Mouse (Mus musculus) midbrain, embryonic 12.5 days (tissue): ENCODE data around the gene Ovol2. TPM values are rescaled to one million over a fixed set of nuclear protein-coding genes. Genes with fewer than 3 reads are reported as not detected.

Source experiments
- ATAC-seq: fragments of 200-750 bp; cut with Nextera tagmentation; 2 replicates; pipeline ENCODE4 v1.8.0; 2017; ENCODE audit warnings: low read depth, moderate TSS enrichment, moderate library complexity; ENCODE audit not compliant: low FRiP score
- H3K27ac ChIP-seq: fragments of 300-500 bp; sonication (generic); replicated peaks from 2 replicates; pipeline ENCODE4 v1.5.1; 2016; ENCODE audit warnings: mild to moderate bottlenecking
- H3K27me3 ChIP-seq: fragments of 300-500 bp; sonication (generic); 2 replicates; pipeline ENCODE4 v1.6.1; 2016; ENCODE audit warnings: mild to moderate bottlenecking
- H3K36me3 ChIP-seq: fragments of 300-500 bp; sonication (generic); 2 replicates; pipeline ENCODE4 v1.6.1; 2016
- H3K4me1 ChIP-seq: fragments of 300-500 bp; sonication (generic); 2 replicates; pipeline ENCODE4 v1.6.1; 2016
- H3K4me2 ChIP-seq: fragments of 300-500 bp; sonication (generic); replicated peaks from 2 replicates; pipeline ENCODE4 v1.6.1; 2016; ENCODE audit warnings: mild to moderate bottlenecking, moderate library complexity
- H3K4me3 ChIP-seq: fragments of 300-500 bp; sonication (generic); 2 replicates; pipeline ENCODE4 v1.5.1; 2016; ENCODE audit warnings: mild to moderate bottlenecking
- H3K9ac ChIP-seq: fragments of 300-500 bp; sonication (generic); replicated peaks from 2 replicates; pipeline ENCODE4 v1.6.1; 2016; ENCODE audit warnings: mild to moderate bottlenecking, moderate library complexity
- H3K9me3 ChIP-seq: fragments of 300-500 bp; sonication (generic); 2 replicates; pipeline ENCODE4 v1.6.1; 2016; ENCODE audit warnings: mild to moderate bottlenecking
- WGBS: fragments of 180-500 bp; shearing (Covaris S2); methylation state at CpG from one replicate; pipeline ENCODE4 v1.1.7; 2016; 5-methylcytosine and 5-hydroxymethylcytosine counted together
- polyA plus RNA-seq: library from polyadenylated mRNA; unstranded; fragments of >200 nt; fragmentation: Nextera tagmentation; extraction: Ambion mirVana; gene quantifications from 2 replicates; pipeline ENCODE4 v1.2.1, GENCODE M21; 2016

Ovol2 gene
- polyA plus RNA-seq, 1 experiment from 2014 or later, result not detected

DNA sequence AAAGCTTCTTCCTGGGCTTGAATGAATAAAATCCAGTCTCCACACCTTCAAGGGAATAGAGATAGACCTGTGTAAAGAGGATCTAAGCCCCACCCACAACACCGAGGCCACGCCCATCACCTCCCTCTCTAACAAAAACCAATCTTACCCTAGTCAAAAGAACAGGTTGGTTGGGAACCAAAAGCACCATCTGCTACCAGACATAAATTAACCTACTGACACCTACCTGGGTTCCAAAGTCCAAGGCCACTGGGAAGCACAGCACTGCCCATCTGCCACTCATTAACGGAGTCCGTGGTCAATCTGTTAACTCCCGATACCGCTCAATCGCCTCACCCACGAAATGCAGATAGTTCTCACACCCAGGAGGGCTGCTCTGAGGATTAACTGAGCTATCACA lies 23.4 kb downstream of the Ovol2 start:
- H3K9me3 ChIP-seq, result no peaks in the 10 kb centered on the region

DNA sequence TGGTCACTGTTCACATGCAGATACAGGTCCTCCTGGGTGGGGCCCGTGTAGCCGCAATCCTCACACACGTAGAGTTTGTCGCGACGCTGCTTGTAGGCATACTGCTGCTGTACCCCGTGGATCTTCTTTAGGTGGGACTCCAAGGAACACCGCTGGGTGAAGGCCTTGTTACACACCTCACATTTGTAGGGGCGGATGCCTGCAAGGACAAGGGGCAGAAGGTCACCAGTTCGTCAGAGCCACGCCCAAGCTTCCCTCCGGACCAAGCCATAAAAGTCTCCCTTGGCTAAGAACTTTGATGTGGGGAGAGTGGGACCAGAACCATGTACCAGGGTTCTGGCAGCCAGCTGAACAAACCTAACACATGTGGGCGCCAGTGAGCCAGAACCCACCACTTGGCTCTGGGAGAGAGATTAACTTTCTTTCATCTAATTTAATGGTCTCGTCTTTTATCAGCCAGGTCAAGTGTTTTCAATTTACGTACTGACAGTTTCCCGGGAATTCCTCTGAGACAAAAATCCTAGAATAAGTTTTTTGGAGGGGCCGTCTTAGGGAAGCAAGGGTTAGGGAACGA lies 26.1 kb downstream of the Ovol2 start:
- H3K4me1 ChIP-seq, result peaks cover 5% of the 10 kb centered on the region; the same call in 1 of the 2 replicates
- no peak for ATAC-seq

More for the DNA sequence above, 23.4 kb downstream of the Ovol2 start:
- H3K27ac ChIP-seq, result no peak overlapping the region
- no peak for ATAC-seq
- no peak overlapping the region for H3K9ac ChIP-seq
- H3K27me3 ChIP-seq, result no peaks in the 10 kb centered on the region
- peaks cover 5% of the 10 kb centered on the region; the same call in 1 of the 2 replicates for H3K4me1 ChIP-seq
- 63% methylated on average over 8 of the region's 8 CpGs for WGBS
- no peaks in the 10 kb centered on the region for H3K36me3 ChIP-seq
- no peak overlapping the region for H3K4me2 ChIP-seq
- H3K4me3 ChIP-seq, result no peak overlapping the region

GRCm38 (mm10) chr2:144301101-144301500 lies 30.8 kb downstream of the Ovol2 start:
- ATAC-seq, result no peak
- H3K4me3 ChIP-seq, result no peak overlapping the region
- H3K4me2 ChIP-seq, result no peak overlapping the region
- H3K4me1 ChIP-seq, result no peaks in the 10 kb centered on the region
- no peaks in the 10 kb centered on the region for H3K9me3 ChIP-seq
- no peaks in the 10 kb centered on the region for H3K36me3 ChIP-seq
- no peaks in the 10 kb centered on the region for H3K27me3 ChIP-seq
- 94% methylated on average over 11 of the region's 11 CpGs for WGBS
- no peak overlapping the region for H3K9ac ChIP-seq
- H3K27ac ChIP-seq, result no peak overlapping the region

More for the DNA sequence above, 26.1 kb downstream of the Ovol2 start:
- H3K9me3 ChIP-seq, result no peaks in the 10 kb centered on the region
- no peaks in the 10 kb centered on the region for H3K36me3 ChIP-seq
- WGBS, result 69% methylated on average over 18 of the region's 18 CpGs
- no peak overlapping the region for H3K9ac ChIP-seq
- no peaks in the 10 kb centered on the region for H3K27me3 ChIP-seq
- H3K4me2 ChIP-seq, result no peak overlapping the region
- no peak overlapping the region for H3K4me3 ChIP-seq
- no peak overlapping the region for H3K27ac ChIP-seq

- whole genome bisulfite sequencing, result 86% methylated on average over 9 of the region's 9 CpGs
- ATAC-seq, result no peak
These were observed 31.9 kb downstream of the Ovol2 start for GRCm38 (mm10) chr2:144299749-144300669.

DNA sequence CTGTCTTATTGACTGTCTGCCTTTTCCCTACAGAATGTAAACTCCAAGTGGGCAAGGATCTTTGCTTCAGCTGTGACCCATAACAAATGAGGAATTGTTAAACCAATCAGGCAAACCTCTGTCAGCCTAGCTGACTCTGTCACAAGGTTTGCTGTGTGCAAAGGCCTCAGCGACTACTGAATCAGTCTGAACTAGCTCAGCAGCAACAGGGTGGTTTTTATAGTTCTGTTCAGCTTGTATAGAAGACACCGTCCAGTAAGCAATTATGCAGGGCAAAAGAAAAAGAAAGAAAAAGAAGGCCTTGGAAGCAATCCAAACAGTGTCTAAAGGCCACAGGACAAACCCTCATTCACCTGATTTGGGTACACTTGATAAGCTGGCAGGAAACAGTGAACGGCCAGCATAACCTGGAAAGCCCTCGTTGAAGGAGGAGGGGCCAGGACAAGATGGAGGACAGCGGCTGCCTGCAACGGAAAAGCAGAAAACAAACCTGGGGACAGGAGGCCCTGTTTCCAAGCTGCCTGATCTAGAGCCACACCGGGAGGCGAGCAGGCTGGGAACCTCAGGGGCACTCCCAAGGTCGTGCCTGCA lies 36.7 kb downstream of the Ovol2 start:
- Histone ChIP-seq H3K27ac (no peak overlapping the region), H3K36me3 (no peaks in the 10 kb centered on the region), H3K9ac (no peak overlapping the region), H3K4me2 (no peak overlapping the region), H3K9me3 (no peaks in the 10 kb centered on the region), H3K4me1 (no peaks in the 10 kb centered on the region), H3K4me3 (no peak overlapping the region), H3K27me3 (no peaks in the 10 kb centered on the region)
- no peak for ATAC-seq
- 76% methylated on average over 9 of the region's 9 CpGs for whole genome bisulfite sequencing

More at GRCm38 (mm10) chr2:144299749-144300669, 31.9 kb downstream of the Ovol2 start:
- Histone ChIP-seq H3K36me3 (no peaks in the 10 kb centered on the region), H3K27me3 (no peaks in the 10 kb centered on the region), H3K9ac (no peak overlapping the region), H3K4me3 (no peak overlapping the region), H3K9me3 (no peaks in the 10 kb centered on the region), H3K4me2 (no peak overlapping the region), H3K27ac (no peak overlapping the region), H3K4me1 (no peaks in the 10 kb centered on the region)

DNA sequence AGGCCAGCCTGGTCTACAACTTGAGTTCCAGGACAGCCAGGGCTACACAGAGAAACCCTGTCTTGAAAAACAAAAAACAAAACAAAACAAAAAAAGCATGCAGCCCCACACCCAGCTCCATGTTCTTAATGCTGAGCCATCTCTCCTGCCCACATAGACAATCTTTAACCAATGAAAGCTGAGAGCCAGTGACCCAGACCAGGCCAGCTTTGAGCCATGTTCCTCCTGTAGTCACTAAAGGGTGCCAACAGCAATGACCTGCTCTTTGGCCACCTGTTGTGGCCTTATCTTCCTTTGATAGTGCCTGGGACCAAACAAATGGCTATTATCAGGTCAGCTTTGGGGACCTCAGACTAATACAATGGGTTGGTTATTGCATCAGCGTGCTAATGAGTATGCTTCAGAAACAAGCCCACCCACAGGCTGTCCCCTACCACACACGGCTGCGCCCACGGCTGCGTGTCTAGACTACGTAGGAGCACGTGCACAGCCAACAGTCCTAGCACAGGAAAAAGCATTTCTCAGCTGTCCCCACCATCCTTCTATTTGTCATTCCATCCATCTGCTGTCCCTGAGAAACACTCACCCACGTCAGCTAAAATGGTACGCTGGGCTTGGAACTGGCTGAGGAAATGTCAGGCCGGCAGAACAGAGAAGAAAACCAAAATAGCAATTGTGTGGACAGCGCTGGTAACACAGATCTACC lies 40.2 kb downstream of the Ovol2 start:
- Histone ChIP-seq H3K4me1 (no peaks in the 10 kb centered on the region), H3K27ac (no peak overlapping the region), H3K36me3 (no peaks in the 10 kb centered on the region), H3K4me2 (no peak overlapping the region), H3K9me3 (no peaks in the 10 kb centered on the region), H3K4me3 (no peak overlapping the region), H3K27me3 (no peaks in the 10 kb centered on the region), H3K9ac (no peak overlapping the region)
- WGBS, result 87% methylated on average over 11 of the region's 11 CpGs
- no peak for ATAC-seq

DNA sequence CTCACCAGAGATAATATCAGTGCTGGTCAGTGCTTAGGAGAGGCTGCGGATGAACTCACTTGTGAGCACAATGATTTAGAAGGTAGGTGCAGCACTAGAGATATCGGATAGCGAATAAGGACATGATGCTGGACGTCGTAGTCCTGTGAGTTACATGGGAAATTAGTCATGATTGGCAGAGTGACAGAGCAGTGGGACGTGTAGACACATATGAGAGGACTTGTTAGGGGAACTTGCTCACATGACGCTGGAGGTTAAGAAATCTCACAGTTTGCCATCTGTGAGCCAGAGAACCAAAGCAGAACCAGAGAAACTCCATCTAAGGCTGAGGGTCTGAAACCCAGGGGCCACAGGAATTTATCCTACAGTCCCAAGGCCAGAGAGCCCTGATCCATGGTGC lies 41.6 kb downstream of the Ovol2 start:
- Histone ChIP-seq H3K4me1 (no peaks in the 10 kb centered on the region), H3K4me3 (no peak overlapping the region), H3K9me3 (no peaks in the 10 kb centered on the region), H3K9ac (no peak overlapping the region), H3K27me3 (no peaks in the 10 kb centered on the region), H3K36me3 (no peaks in the 10 kb centered on the region), H3K27ac (no peak overlapping the region), H3K4me2 (no peak overlapping the region)
- 90% methylated on average over 7 of the region's 7 CpGs for WGBS
- no peak for ATAC-seq

DNA sequence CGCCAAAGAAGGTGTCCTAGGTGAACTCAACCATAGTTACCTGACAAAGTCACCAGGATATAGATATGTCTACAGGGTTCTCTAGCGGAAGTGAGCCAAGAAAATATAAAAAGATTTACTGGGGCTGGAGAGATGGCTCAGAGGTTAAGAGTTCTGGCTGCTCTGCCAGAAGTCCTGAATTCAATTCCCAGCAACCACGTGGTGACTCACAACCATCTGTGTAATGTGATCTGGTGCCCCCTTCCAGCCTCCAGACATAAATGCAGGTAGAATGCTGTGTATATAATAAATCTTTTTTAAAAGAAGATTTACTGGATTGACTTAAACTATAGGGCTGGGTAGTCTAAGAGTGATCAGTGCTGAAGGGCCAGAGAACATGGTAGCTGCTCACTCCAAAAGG lies 50.5 kb downstream of the Ovol2 start:
- Histone ChIP-seq H3K27me3 (no peaks in the 10 kb centered on the region), H3K9me3 (no peaks in the 10 kb centered on the region), H3K36me3 (peaks cover 20% of the 10 kb centered on the region), H3K4me1 (0 out of 2 replicates have a peak, but pooled peaks cover 3% of the 10 kb centered on the region), H3K9ac (no peak overlapping the region), H3K4me2 (no peak overlapping the region), H3K27ac (no peak overlapping the region), H3K4me3 (no peak overlapping the region)
- 67% methylated on average over 3 of the region's 3 CpGs for WGBS
- ATAC-seq, result no peak

DNA sequence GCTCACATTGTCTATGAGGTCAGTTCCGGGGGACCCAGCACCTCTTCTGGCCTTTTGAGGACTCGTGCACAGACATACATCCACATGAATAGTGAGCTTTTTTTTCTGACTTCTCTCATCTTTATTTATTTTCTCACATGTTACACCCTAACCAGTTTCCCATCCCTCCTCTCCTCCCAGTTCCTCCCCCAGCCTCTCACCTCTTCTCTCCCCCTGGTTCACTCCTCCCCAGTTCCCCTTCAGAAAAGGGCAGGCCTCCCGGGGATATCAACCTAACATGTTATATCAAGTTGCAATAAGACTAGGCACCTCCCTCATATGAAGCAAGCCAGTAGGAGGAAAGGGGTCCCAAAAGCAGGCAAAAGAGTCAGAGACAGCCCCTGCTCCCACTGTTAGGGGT lies 51.4 kb downstream of the Ovol2 start:
- no peak overlapping the region for H3K4me2 ChIP-seq
- 0 out of 2 replicates have a peak, but pooled peaks cover 3% of the 10 kb centered on the region for H3K4me1 ChIP-seq
- no peak for ATAC-seq
- H3K4me3 ChIP-seq, result no peak overlapping the region
- H3K27me3 ChIP-seq, result no peaks in the 10 kb centered on the region
- H3K9ac ChIP-seq, result no peak overlapping the region
- H3K36me3 ChIP-seq, result peaks cover 23% of the 10 kb centered on the region
- no peaks in the 10 kb centered on the region for H3K9me3 ChIP-seq
- no peak overlapping the region for H3K27ac ChIP-seq
- 81% methylated on average over 3 of the region's 3 CpGs for WGBS

- ATAC-seq, result no peak
- WGBS, result 92% methylated on average over 5 of the region's 5 CpGs
- H3K27me3 ChIP-seq, result no peaks in the 10 kb centered on the region
- no peaks in the 10 kb centered on the region for H3K9me3 ChIP-seq
- H3K36me3 ChIP-seq, result peaks cover 23% of the 10 kb centered on the region
- no peak overlapping the region for H3K4me3 ChIP-seq
- H3K27ac ChIP-seq, result no peak overlapping the region
- H3K9ac ChIP-seq, result no peak overlapping the region
- H3K4me2 ChIP-seq, result no peak overlapping the region
- 0 out of 2 replicates have a peak, but pooled peaks cover 3% of the 10 kb centered on the region for H3K4me1 ChIP-seq
These were observed 52.2 kb downstream of the Ovol2 start for GRCm38 (mm10) chr2:144279742-144280141.

DNA sequence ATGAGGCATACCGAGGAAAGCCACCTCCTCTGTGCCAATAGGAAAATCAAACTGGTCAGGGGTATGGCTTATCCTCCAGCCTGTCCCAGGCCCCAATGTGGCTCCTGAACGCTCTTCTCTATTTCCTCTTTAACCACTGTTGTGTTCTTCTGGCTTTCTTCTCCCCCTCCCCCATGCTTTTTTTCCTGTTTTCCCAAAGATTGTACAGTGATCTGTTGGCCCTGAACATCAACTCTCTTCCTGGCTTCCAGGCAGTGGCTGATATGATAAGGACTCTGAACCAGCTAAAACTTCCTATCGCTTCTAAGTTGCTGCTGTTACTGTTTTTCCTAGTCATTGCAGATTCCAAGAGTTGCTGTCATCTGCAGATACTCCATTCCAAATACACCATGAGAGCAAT lies 55.1 kb downstream of the Ovol2 start:
- WGBS, result 96% methylated on average over 3 of the region's 3 CpGs
- H3K27me3 ChIP-seq, result no peaks in the 10 kb centered on the region
- no peaks in the 10 kb centered on the region for H3K4me1 ChIP-seq
- no peaks in the 10 kb centered on the region for H3K9me3 ChIP-seq
- ATAC-seq, result no peak
- H3K36me3 ChIP-seq, result peaks cover 23% of the 10 kb centered on the region
- no peak overlapping the region for H3K9ac ChIP-seq
- no peak overlapping the region for H3K4me2 ChIP-seq
- no peak overlapping the region for H3K4me3 ChIP-seq
- no peak overlapping the region for H3K27ac ChIP-seq
